Mouse (Mus musculus) ovary, adult 10 weeks (tissue): ENCODE data around the gene Vps36. TPM values are rescaled to one million over a fixed set of nuclear protein-coding genes. Genes with fewer than 3 reads are reported as not detected.

Experiments
- polyA plus RNA-seq: library from polyadenylated mRNA; stranded (reverse); fragments of 350-450 nt; fragmentation: Illumina TruSeq; extraction: RNeasy Lipid Tissue Mini Kit (QIAGEN cat#74804); gene quantifications from one replicate; pipeline ENCODE4 v1.2.3, GENCODE M21; 2014

Gene Vps36
- 39.3 TPM for polyA plus RNA-seq

GRCm38 (mm10) chr8:22192660-22193431 is at the start of gene Vps36:
Gene Vps36, plus strand, starts transcription at chr8:22192809.

GRCm38 (mm10) chr8:22166080-22166603 is 26.5 kb upstream of the Vps36 start, which contains the start of gene Nek3:
Gene Nek3, minus strand, starts transcription at chr8:22166435.

GRCm38 (mm10) chr8:22185431-22186397 is 6.9 kb upstream of the Vps36 start, which contains the start of gene Ckap2:
Gene Ckap2, minus strand, starts transcription at chr8:22185819.

GRCm38 (mm10) chr8:22227061-22227877 is 34.7 kb downstream of the Vps36 start, which contains the start of gene Thsd1:
Gene Thsd1, plus strand, starts transcription at chr8:22227313.

Other genes starting within 250 kb of the Vps36 start
- gene Defb13, start 246.0 kb upstream of the Vps36 start, polyA plus RNA-seq, result not detected
- gene Fam90a1a, start 234.1 kb upstream of the Vps36 start, polyA plus RNA-seq, result 0.31 TPM
- not detected for gene Ccdc70, start 223.0 kb upstream of the Vps36 start, polyA plus RNA-seq
- not detected for gene Atp7b, start 132.5 kb upstream of the Vps36 start, polyA plus RNA-seq
- 52.7 TPM for gene Alg11, start 132.1 kb upstream of the Vps36 start, polyA plus RNA-seq
- 8.5 TPM for gene Nek5, start 67.8 kb upstream of the Vps36 start, polyA plus RNA-seq
- gene Nek3, start 26.4 kb upstream of the Vps36 start, polyA plus RNA-seq, result 2.8 TPM
- 39.4 TPM for gene Ckap2, start 7.0 kb upstream of the Vps36 start, polyA plus RNA-seq
- gene Thsd1, start 34.5 kb downstream of the Vps36 start, polyA plus RNA-seq, result 1.9 TPM
- not detected for gene Tpte, start 90.6 kb downstream of the Vps36 start, polyA plus RNA-seq
- 18.6 TPM for gene Slc25a15, start 205.8 kb downstream of the Vps36 start, polyA plus RNA-seq
- 45.4 TPM for gene Mrps31, start 218.6 kb downstream of the Vps36 start, polyA plus RNA-seq